Mouse (Mus musculus) kidney, postnatal 25 days (tissue): Measurements from ENCODE around the gene Rep15.

Experiments
- DNase-seq, 2 experiments: peaks; one replicate each; pipeline ENCODE4 v3.0.0; 2021; ENCODE audit warnings: mixed read lengths in 2 of 2

Rep15 gene

DNA sequence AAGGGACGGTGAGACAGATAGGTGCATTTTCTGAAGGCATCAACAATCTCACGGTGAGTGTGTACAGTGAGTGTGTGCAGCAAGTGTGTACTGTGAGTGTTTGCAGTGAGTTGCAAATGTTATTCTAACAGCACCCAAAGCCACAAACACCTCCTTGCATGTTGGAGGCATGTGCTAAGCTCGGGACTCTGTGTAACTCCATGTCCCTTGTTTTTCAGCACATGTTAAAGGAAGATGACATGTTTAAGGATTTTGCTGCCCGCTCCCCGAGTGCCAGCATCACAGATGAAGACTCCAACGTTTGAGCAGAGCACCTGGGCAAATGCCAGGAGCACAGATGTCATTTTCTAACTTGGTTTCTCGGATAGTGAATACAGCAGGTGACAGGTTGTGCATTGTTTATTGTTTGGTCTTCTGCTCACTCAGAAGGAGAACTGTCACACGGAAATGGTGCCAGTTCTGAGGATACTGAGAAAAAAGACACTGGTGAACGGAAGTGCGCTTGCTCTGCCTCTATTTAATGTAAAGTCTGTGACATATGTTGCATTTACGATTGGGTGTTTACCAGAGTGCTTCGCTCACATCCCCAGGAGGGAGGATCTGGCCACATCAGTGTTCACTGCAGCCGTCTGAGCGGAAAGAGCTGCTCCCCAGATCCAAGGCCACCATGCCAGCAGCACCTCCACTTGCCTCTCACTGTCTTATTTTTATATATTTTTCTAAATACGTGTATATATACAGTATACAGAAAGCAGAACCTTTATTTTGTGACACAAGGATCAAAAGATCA lies 2.1 kb upstream of the Rep15 start:
- DNase-seq: no peak

GRCm38 (mm10) chr6:147042291-147043290 lies 10.2 kb downstream of the Rep15 start, which contains the start of gene Mrps35:
Mrps35 (plus strand) TSS chr6:147042764.
- peak; percentile 95 for DNase-seq

DNA sequence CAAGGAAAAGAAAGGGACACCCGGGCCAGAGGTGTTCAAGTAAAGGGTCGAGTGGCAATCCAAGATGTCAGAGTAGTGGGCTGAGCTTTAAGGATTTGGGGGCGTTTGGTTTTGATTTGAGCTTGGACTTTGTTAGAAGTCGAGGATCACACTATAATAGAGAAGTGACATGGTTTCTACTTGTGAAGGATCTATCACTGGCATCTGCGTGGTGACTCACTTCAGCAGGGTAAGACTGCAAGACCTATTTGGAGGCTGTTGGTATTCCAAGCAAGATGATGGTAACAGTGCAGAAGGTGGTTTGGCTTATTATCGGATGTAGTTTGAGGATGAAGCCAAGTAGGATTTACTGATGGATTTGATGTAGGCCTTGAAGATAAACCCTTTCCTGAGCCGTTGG lies 11.2 kb downstream of the Rep15 start:
- no peak for DNase-seq

DNA sequence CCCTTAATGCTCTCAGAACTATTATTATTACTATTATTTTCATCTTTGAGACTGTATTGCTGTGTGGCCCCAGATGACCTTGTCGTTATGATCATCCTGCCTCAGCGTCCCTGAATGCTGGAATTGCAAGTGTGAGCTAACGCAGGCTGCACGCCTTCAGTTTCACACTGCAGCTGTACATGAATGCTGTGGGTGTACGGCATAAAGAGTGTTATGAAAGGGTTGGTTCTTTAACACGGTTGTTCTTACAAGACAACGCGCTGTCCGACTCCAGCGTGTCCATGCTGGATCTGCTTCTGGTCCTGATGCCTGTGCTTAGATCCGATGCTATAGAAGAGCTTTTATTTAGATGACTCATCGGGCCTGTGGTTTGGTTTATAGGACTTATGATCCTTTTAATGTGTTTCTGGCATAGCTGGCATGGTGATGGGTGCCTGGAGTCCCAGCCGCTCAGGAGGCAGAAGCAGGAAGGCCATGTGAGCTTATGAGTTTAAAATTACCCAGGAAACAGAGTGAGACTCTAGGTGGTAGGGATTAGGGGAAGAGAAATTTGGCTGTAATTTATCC lies 16.9 kb downstream of the Rep15 start:
- no peak for DNase-seq

DNA sequence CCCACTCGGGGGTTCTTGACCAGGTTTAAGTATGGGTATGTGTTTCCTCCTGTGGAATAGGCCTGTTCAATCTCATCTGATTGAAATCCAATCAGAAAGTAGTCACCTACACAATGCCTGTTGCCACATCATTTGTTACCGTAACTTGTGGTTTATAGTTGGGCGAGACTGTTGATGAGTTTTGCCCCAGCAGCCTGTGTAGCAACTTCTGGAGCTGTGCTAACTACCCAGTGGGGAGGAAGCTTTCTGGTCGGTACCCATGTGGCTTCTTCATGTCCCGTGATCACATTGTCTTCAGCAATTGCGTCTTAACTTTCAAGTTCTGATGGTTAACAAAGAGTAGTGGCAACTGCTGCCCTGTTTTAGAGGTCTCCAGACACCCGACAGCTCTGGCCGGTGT lies 19.3 kb downstream of the Rep15 start:
- no peak for DNase-seq

GRCm38 (mm10) chr6:147052440-147052839 lies 20.1 kb downstream of the Rep15 start:
- DNase-seq: no peak

GRCm38 (mm10) chr6:147053785-147054646 lies 21.6 kb downstream of the Rep15 start:
- DNase-seq: peak; percentile 23 to 54

GRCm38 (mm10) chr6:147055374-147055977 lies 23.1 kb downstream of the Rep15 start:
- no peak for DNase-seq

GRCm38 (mm10) chr6:147059326-147059725 lies 26.9 kb downstream of the Rep15 start:
- DNase-seq: no peak

DNA sequence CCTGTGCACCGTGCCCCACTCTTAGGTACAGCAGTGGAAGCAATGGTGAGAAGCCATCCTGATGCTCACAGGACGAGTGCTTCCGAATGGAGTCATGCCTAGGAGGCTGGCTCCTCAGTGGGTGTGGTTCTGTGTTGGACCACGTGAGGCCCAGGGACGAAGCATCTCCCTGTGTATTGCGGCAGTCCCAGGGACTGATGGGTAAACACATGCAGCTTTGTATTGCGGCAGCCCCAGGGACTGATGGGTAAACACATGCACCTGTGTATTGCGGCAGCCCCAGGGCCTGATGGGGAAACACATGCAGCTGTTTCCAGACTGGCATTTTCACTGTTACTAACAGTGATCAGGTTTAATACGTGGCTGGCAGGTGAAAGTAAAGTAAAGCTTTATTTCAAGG lies 29.2 kb downstream of the Rep15 start:
- DNase-seq: no peak

GRCm38 (mm10) chr6:147062034-147062433 lies 29.6 kb downstream of the Rep15 start:
- no peak for DNase-seq

DNA sequence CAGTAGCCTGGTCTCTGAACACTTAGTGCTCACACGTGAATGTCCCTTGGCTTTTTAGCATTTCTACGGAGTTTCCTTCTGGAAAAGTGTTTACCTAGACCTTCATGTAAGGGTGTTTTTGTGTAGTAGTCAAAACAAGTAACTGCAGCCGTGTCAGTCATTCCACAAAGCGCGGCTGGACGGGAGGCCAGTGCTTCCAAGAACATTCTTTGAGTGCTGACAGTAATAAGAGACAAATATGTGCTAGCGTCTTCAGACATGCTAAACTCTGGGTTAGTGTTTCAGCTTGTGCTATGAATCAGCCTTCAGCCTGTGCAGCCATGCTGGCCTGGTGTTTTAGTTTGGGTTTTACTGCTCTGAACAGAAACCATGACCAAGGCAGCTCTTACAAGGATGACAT lies 30.3 kb downstream of the Rep15 start:
- no peak for DNase-seq

DNA sequence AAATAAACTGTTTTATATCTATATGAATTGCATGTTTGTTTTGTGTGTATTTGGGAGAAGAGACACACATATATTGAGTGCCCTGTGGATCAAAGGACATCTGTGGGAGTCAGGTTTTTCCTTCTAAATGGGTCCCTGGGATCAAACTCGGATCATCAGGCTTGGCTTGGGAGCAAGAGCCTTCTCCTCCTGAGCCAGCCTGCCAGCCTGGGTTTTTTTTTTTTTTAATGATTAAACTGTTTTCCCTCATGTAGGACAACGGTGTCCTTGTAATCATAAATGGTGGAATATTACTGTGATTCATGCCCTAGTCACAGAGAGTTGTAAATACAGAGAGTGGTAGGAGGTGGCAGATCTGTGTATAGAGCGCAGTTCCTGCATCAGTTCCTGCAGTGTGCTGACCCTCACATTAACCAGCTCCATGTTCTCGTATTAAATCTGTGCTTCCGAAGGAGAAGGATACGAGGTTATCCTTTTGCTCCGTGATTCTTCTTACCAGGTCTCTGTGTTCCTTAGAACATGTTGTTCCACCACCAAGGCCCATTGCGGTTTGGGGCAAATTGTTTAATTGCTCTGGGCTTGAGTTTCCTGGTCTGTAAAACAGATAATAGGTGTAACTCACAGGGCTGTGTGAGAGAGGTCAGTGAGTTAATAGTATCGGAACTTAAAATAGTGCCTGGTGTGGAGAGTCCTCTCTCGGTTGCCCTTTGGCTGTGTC lies 32.0 kb downstream of the Rep15 start:
- no peak for DNase-seq

DNA sequence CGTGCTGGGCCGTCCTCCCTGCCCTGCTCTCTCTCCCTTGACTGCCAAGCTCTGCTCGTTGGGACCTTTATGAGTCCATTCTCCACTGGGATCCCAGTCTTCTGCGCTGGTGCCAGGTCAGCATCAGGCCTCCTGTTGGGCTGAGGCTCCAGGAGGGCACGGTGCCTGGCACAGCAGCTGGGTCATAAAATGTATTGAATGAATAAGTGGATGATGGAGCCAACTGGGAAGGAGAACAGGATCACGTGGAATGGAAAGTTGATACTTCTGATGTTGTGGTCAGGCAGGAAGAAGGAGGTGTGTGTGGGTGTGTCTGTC lies 32.5 kb downstream of the Rep15 start:
- peak; percentile 58 to 84 for DNase-seq

DNA sequence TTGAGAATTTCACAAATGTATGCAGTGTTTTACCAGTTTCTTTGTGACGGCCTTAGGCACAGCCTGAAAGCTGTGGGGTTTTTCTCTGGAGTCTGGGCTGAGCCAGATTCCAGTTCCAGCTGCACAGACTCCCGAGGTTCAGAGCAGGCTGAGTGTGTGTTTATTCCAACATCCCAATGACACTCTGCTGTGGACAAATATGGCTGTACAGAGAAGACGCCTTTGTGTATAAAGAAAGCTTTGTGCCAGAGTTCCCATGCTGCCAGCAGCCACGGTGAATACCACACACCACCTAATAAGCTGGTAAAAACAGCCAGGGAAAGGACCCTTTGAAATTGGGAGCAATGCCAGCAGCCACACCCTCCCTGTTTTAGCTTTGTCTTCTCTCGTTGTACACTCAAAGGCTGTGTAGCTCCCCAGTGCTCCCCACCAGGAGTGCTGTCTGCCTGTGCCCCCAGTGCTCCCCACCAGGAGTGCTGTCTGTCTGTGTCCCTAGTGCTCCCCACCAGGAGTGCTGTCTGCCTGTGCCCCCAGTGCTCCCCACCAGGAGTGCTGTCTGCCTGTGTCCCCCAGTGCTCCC lies 43.5 kb downstream of the Rep15 start:
- DNase-seq: no peak

GRCm38 (mm10) chr6:147076878-147077277 lies 44.5 kb downstream of the Rep15 start:
- no peak for DNase-seq

DNA sequence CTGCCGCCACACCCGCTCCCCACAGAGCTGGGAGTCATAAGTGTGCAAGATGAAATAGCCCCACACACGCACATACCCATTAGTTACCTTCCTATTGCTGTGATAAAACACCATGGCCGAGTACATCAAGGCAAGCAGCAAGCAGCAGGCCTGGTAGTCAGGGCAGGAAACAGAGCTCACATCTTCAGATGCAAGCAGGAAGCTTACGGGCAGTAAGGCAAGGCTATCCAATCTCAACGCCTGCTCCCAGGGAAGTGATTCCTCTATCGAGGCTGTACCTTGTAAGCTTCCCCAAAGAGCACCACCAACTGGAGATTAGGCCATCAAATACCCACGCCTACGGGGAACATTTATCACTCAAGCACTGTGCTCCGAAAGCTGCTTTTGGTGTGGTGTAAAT lies 47.5 kb downstream of the Rep15 start:
- no peak for DNase-seq
